Mouse (Mus musculus): ENCODE data around the gene Ngrn.
A peak's percentile ranks its signal among the peaks of the same experiment; 100 is the strongest.

Gene Ngrn

GRCm38 (mm10) chr7:80261372-80261990, 466 bp downstream of the Ngrn start:
- DNase-seq (ENCODE audit: extremely low spot score, low read depth, low spot score) = no peak

GRCm38 (mm10) chr7:80264606-80265005, 3.6 kb downstream of the Ngrn start:
- no peak for DNase-seq (ENCODE audit: extremely low spot score, low read depth, low spot score)

- DNase-seq (ENCODE audit: extremely low spot score, low read depth, low spot score) = no peak
These were observed 6.7 kb downstream of the Ngrn start for GRCm38 (mm10) chr7:80267764-80268163.

- peak; percentile 70 for DNase-seq (ENCODE audit: extremely low spot score, low read depth, low spot score)
These were observed 8.1 kb downstream of the Ngrn start, which contains the start of gene Vps33b for GRCm38 (mm10) chr7:80268897-80269750. Vps33b (plus strand) TSS chr7:80269649.

GRCm38 (mm10) chr7:80269751-80270255, 8.8 kb downstream of the Ngrn start:
- DNase-seq (ENCODE audit: extremely low spot score, low read depth, low spot score) = no peak

- DNase-seq (ENCODE audit: extremely low spot score, low read depth, low spot score) = no peak
These were observed 12.4 kb downstream of the Ngrn start for GRCm38 (mm10) chr7:80273456-80273855.

GRCm38 (mm10) chr7:80276374-80276773, 15.4 kb downstream of the Ngrn start:
- DNase-seq (ENCODE audit: extremely low spot score, low read depth, low spot score) = no peak

GRCm38 (mm10) chr7:80280032-80280431, 19.0 kb downstream of the Ngrn start:
- no peak for DNase-seq (ENCODE audit: extremely low spot score, low read depth, low spot score)

GRCm38 (mm10) chr7:80280998-80281397, 20.0 kb downstream of the Ngrn start:
- no peak for DNase-seq (ENCODE audit: extremely low spot score, low read depth, low spot score)

- no peak for DNase-seq (ENCODE audit: extremely low spot score, low read depth, low spot score)
These were observed 20.6 kb downstream of the Ngrn start for GRCm38 (mm10) chr7:80281646-80282045.

GRCm38 (mm10) chr7:80283226-80283918, 22.4 kb downstream of the Ngrn start:
- no peak for DNase-seq (ENCODE audit: extremely low spot score, low read depth, low spot score)

GRCm38 (mm10) chr7:80284391-80284790, 23.4 kb downstream of the Ngrn start:
- DNase-seq (ENCODE audit: extremely low spot score, low read depth, low spot score) = no peak

- no peak for DNase-seq (ENCODE audit: extremely low spot score, low read depth, low spot score)
These were observed 24.7 kb downstream of the Ngrn start for GRCm38 (mm10) chr7:80285725-80286124.

GRCm38 (mm10) chr7:80287736-80288135, 26.7 kb downstream of the Ngrn start:
- no peak for DNase-seq (ENCODE audit: extremely low spot score, low read depth, low spot score)

GRCm38 (mm10) chr7:80294062-80294763, 33.2 kb downstream of the Ngrn start, which contains the start of gene Prc1:
Prc1 (plus strand) TSS chr7:80294450.
- DNase-seq (ENCODE audit: extremely low spot score, low read depth, low spot score) = peak; percentile 88

GRCm38 (mm10) chr7:80294764-80295648, 34.0 kb downstream of the Ngrn start:
- peak; percentile 26 for DNase-seq (ENCODE audit: extremely low spot score, low read depth, low spot score)

- DNase-seq (ENCODE audit: extremely low spot score, low read depth, low spot score) = no peak
These were observed 35.4 kb downstream of the Ngrn start for GRCm38 (mm10) chr7:80296462-80296861.

- DNase-seq (ENCODE audit: extremely low spot score, low read depth, low spot score) = no peak
These were observed 36.0 kb downstream of the Ngrn start for GRCm38 (mm10) chr7:80297041-80297440.

GRCm38 (mm10) chr7:80298754-80299153, 37.7 kb downstream of the Ngrn start:
- DNase-seq (ENCODE audit: extremely low spot score, low read depth, low spot score) = no peak

GRCm38 (mm10) chr7:80299568-80299967, 38.6 kb downstream of the Ngrn start:
- DNase-seq (ENCODE audit: extremely low spot score, low read depth, low spot score) = no peak
